Mouse (Mus musculus) lung, adult 2 months (tissue): ENCODE measurements at regions not wholly inside any gene's neighbourhood (a gene's known extent, or its start where the extent isn't known, plus 50 kb on each side); places are given as distances from the start of the nearest gene placed in this dataset.

Experiments used
- CTCF ChIP-seq: fragments of 200-500 bp; IDR thresholded peaks from 2 replicates; pipeline ENCODE4 v1.5.1; 2011; ENCODE audit warnings: mild to moderate bottlenecking, low read length, control low read depth; ENCODE audit not compliant: insufficient read depth
- POLR2A ChIP-seq: fragments of 200-500 bp; IDR thresholded peaks from 2 replicates; pipeline ENCODE4 v1.6.1; 2011; ENCODE audit warnings: low read depth, mild to moderate bottlenecking, control low read depth, low read length, borderline replicate concordance; ENCODE audit errors: extremely low read depth

GRCm38 (mm10) chr12:56457951-56458350, 78.8 kb downstream of the Nkx2-1 start:
- TF ChIP-seq CTCF (no peak), POLR2A (no peak)
